Mouse (Mus musculus) intestine, embryonic 16.5 days (tissue): ENCODE measurements around the gene Ftsj1. TPM values are rescaled to one million over a fixed set of nuclear protein-coding genes. Genes with fewer than 3 reads are reported as not detected.

Experiments
- ATAC-seq: fragments of 200-750 bp; cut with Nextera tagmentation; 2 replicates; pipeline ENCODE4 v1.8.0; 2017; ENCODE audit warnings: moderate TSS enrichment, moderate library complexity
- H3K27ac ChIP-seq: fragments of 300-500 bp; sonication (generic); 2 replicates; pipeline ENCODE4 v1.5.1; 2014; ENCODE audit warnings: mild to moderate bottlenecking, low read length
- H3K27me3 ChIP-seq: fragments of 300-500 bp; sonication (generic); replicated peaks from 2 replicates; pipeline ENCODE4 v1.6.1; 2014; ENCODE audit warnings: low read length, control low read depth, mixed read lengths; ENCODE audit not compliant: control insufficient read depth, insufficient read depth
- H3K36me3 ChIP-seq: fragments of 300-500 bp; sonication (generic); 2 replicates; pipeline ENCODE4 v1.6.1; 2014; ENCODE audit warnings: low read length, control low read depth; ENCODE audit not compliant: control insufficient read depth, insufficient read depth
- H3K4me1 ChIP-seq: fragments of 300-500 bp; sonication (generic); 2 replicates; pipeline ENCODE4 v1.6.1; 2014; ENCODE audit warnings: low read length, control low read depth, mixed read lengths; ENCODE audit not compliant: control insufficient read depth, insufficient read depth
- H3K4me2 ChIP-seq: fragments of 300-500 bp; sonication (generic); 2 replicates; pipeline ENCODE4 v1.6.1; 2014; ENCODE audit warnings: low read depth, low read length, control low read depth
- H3K4me3 ChIP-seq: fragments of 300-500 bp; sonication (generic); 2 replicates; pipeline ENCODE4 v1.5.1; 2014; ENCODE audit warnings: mild to moderate bottlenecking, low read length
- H3K9ac ChIP-seq: fragments of 300-500 bp; sonication (generic); 2 replicates; pipeline ENCODE4 v1.6.1; 2014; ENCODE audit warnings: low read depth, low read length
- H3K9me3 ChIP-seq: fragments of 300-500 bp; sonication (generic); 2 replicates; pipeline ENCODE4 v1.6.1; 2016; ENCODE audit warnings: low read length, control low read depth; ENCODE audit not compliant: control insufficient read depth
- WGBS: fragments of 180-500 bp; shearing (Covaris S2); extraction: QIAGEN DNeasy Blood & Tissue Kit; methylation state at CpG from one replicate; pipeline ENCODE4 v1.1.7; 2014; 5-methylcytosine and 5-hydroxymethylcytosine counted together
- polyA plus RNA-seq: library from polyadenylated mRNA; unstranded; fragments of >200 nt; fragmentation: Nextera tagmentation; extraction: Ambion mirVana; gene quantifications from 2 replicates; pipeline ENCODE4 v1.2.1, GENCODE M21; 2015

Gene Ftsj1
- polyA plus RNA-seq, 1 experiment from 2014 or later, result 33.7 TPM

DNA sequence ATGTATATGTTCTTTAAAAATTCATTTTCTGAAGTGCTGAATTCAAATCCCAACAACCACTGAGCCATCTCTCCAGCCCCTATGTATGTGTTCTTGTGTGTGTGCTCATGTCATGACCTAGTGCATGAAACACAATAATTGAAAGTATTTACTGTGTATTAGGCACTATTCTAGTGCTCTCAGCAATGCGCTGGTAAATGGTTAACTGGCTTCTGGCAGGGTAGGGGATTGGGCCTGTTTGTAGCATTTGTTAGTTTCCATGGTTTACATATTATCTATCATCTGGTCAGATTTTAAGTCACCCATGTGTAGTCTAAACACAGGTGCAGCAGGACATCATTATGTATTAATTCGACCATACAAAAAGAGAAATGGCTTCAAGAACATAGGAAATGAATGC lies 1.5 kb upstream of the Ftsj1 start:
- H3K4me3 ChIP-seq, result no peak overlapping the region
- 90% methylated on average over 2 of the region's 2 CpGs for WGBS
- H3K9me3 ChIP-seq, result no peaks in the 10 kb centered on the region
- no peak overlapping the region for H3K27ac ChIP-seq
- ATAC-seq, result no peak
- H3K9ac ChIP-seq, result no peak overlapping the region
- H3K36me3 ChIP-seq, result no peaks in the 10 kb centered on the region
- no peak overlapping the region for H3K4me2 ChIP-seq
- 0 out of 2 replicates have a peak, but pooled peaks cover 3% of the 10 kb centered on the region for H3K4me1 ChIP-seq
- H3K27me3 ChIP-seq, result no peaks in the 10 kb centered on the region

DNA sequence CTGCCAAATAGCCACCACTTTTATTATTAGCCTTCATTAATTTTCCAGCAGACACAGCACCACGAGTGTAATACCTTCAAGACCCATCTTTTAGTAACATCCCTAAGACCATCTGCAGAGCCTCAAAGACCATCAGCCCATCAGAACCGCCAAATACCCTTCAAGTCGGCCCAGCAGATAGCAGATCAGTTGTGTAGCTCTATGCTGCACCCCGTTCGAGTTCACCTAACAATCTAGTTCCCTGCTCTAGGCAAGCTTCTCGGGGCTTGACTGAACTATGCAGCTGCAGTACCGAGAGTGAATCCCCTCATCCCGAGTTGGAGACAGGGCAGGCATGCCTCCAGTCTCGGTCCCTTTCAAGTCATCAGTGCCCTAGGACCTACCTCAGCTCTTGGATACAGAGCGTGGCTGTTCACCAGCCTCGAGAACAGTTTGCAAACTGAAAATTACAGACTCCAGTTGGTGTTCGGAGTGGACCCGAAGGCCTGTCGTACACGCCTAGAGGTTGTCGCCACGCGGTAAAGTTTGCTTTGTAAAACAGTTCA lies 345 bp downstream of the Ftsj1 start:
- 14% methylated on average over 18 of the region's 18 CpGs for WGBS
- Histone ChIP-seq H3K4me3 (peak overlapping the region; percentile 64), H3K36me3 (no peaks in the 10 kb centered on the region), H3K4me2 (peak overlapping the region; percentile 49), H3K27ac (peak overlapping the region; percentile 28), H3K9ac (peak overlapping the region; percentile 71), H3K27me3 (no peaks in the 10 kb centered on the region), H3K4me1 (0 out of 2 replicates have a peak, but pooled peaks cover 3% of the 10 kb centered on the region), H3K9me3 (no peaks in the 10 kb centered on the region)
- ATAC-seq, result peak; percentile 67

DNA sequence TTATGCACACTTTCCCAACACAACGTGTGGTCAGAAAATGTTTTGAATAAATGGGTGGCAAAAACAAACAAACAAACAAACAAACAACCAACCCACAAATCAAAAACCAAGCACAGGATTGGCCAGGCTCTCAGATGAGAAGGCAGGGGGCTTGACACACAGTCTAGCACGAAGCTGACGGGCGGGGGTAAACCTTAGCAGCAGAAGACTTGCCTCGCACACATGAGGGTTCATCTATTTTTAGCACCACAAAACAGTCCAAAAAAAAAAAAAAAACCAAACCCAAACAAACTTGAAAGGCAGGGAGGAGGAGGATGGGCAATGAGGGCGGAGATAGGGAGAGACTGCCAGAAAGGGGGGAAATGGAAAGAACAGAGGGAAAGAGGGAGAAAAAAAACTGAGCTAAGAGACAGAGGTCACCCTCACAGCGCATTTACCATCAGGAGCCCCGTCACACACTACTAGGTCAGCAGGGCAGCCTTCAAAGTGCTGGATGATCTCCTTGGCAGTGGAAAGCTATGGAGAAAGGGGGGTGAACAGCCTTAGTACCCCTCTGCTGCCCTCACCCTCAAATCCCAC lies 3.6 kb downstream of the Ftsj1 start:
- Histone ChIP-seq H3K4me2 (no peak overlapping the region), H3K9me3 (no peaks in the 10 kb centered on the region), H3K9ac (no peak overlapping the region), H3K27me3 (no peaks in the 10 kb centered on the region), H3K4me3 (no peak overlapping the region), H3K27ac (no peak overlapping the region), H3K4me1 (0 out of 2 replicates have a peak, but pooled peaks cover 3% of the 10 kb centered on the region), H3K36me3 (no peaks in the 10 kb centered on the region)
- no peak for ATAC-seq
- WGBS, result 86% methylated on average over 8 of the region's 8 CpGs

DNA sequence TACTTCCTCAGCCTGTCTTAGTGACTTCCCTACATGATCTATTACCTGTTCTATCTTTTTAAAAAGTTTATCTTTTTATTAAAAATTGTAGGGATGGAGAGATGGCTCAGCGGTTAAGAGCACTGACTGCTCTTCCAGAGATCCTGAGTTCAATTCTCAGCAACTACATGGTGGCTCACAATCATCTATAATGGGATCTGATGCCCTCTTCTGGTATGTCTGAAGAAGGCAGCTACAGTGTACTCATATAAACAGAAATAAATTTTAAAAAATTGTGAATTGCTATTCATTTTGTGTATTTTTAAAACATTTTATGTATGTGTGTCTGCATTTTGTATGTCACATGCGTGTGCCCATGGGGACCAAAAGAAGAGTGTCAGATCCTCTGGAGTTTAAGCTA lies 4.5 kb downstream of the Ftsj1 start:
- Histone ChIP-seq H3K9me3 (no peaks in the 10 kb centered on the region), H3K4me2 (no peak overlapping the region), H3K27ac (no peak overlapping the region), H3K4me3 (no peak overlapping the region), H3K36me3 (no peaks in the 10 kb centered on the region), H3K27me3 (no peaks in the 10 kb centered on the region), H3K9ac (no peak overlapping the region), H3K4me1 (0 out of 2 replicates have a peak, but pooled peaks cover 3% of the 10 kb centered on the region)
- WGBS, result 80% methylated on average over 2 of the region's 2 CpGs
- ATAC-seq, result no peak

DNA sequence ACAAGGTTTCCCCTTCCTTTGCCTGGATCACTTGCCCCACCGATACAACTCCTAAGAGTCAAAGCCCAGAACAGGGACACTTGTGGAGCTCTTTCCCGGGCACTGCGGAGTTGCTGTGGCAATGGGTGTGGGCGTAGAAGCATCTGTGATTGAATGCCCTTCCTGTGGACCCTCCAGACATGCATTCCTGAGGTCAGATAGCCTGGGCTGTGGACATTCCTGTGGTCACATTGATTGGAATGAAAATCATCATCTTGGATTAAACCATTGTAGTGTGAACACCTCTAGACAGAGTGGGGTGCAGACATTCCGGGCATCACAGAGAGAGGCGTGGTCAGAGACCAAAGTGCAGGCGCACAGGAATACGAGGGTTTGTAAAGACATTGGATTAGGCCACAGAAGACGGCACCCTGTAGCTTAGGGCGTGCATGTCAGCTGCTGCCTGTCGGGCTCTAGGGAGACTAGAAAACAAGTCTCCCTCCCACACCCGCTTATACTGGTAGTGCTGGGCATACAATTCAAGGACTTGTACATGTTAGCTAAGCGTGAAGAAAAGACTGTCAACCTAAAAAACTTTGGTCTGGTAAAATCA lies 13.3 kb downstream of the Ftsj1 start:
- Histone ChIP-seq H3K4me1 (no peaks in the 10 kb centered on the region), H3K4me3 (no peak overlapping the region), H3K9me3 (no peaks in the 10 kb centered on the region), H3K27me3 (no peaks in the 10 kb centered on the region), H3K9ac (no peak overlapping the region), H3K27ac (no peak overlapping the region), H3K36me3 (no peaks in the 10 kb centered on the region), H3K4me2 (no peak overlapping the region)
- peak; percentile 36; the same call in 1 of the 2 replicates for ATAC-seq
- 73% methylated on average over 13 of the region's 13 CpGs for WGBS

DNA sequence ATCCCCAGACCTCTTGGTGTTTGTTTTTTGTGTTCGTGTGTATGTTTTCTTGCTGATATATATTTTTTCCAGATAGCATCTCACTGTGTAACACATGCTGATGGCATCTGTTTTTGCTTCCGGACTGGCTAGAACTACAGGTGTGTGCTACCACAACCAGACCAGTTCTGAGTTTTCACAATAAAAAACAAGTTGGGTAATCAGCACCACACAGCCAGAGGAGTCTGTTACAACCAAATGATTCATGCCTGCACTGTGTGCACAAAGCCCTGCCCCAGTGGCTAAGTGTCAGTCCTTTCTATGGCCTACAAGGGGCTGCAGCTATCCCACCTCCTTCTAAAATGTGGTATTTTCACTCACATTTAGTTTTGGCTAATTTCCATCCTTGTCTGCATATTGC lies 15.5 kb downstream of the Ftsj1 start:
- ATAC-seq, result no peak
- no peaks in the 10 kb centered on the region for H3K36me3 ChIP-seq
- no peaks in the 10 kb centered on the region for H3K27me3 ChIP-seq
- no peak overlapping the region for H3K27ac ChIP-seq
- H3K9me3 ChIP-seq, result no peaks in the 10 kb centered on the region
- 90% methylated on average over 2 of the region's 2 CpGs for WGBS
- H3K9ac ChIP-seq, result no peak overlapping the region
- no peak overlapping the region for H3K4me2 ChIP-seq
- H3K4me1 ChIP-seq, result no peaks in the 10 kb centered on the region
- no peak overlapping the region for H3K4me3 ChIP-seq

DNA sequence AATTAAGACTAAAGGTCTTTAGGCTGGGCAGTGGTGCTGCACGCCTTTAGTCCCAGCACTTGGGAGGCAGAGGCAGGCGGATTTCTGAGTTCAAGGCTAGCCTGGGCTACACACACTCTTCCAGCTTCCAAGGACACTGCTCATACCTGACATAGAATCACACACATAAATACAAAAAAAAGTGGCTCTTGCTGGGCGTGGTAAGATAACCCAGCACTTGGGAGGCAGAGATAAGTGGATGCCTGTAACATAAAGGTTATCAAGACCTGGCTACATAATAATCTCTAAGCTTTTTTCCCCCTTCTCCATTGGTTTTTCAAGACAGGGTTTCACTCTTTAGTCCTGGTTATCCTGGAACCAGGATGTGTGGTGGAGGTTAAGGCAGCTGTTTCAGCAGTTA lies 18.6 kb downstream of the Ftsj1 start:
- Histone ChIP-seq H3K9me3 (no peaks in the 10 kb centered on the region), H3K4me1 (no peaks in the 10 kb centered on the region), H3K36me3 (no peaks in the 10 kb centered on the region), H3K4me2 (no peak overlapping the region), H3K27me3 (no peaks in the 10 kb centered on the region), H3K4me3 (no peak overlapping the region), H3K27ac (no peak overlapping the region), H3K9ac (no peak overlapping the region)
- no peak for ATAC-seq
- 79% methylated on average over 3 of the region's 3 CpGs for WGBS

DNA sequence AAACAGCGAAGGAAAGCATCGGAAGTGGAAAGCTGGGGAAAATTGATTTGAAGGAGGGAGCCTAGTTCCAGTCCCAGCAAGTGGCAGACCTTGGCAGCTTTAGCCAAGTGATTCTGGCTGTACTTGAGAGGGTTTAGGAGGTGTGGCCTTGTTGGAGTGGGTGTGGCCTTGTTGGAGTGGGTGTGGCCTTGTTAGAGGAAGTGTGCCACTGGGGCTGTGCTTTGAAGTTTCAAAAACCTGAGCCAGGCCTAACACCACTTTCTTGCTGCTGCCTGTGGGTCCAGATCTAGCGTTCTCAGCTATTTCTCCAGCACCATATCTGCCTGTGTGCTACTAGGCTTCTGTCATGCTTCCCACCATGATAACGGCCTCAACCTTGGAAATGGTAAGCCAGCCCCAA lies 21.9 kb downstream of the Ftsj1 start:
- no peaks in the 10 kb centered on the region for H3K36me3 ChIP-seq
- no peaks in the 10 kb centered on the region for H3K27me3 ChIP-seq
- no peak overlapping the region for H3K4me3 ChIP-seq
- H3K27ac ChIP-seq, result no peak overlapping the region
- H3K4me1 ChIP-seq, result no peaks in the 10 kb centered on the region
- no peak overlapping the region for H3K9ac ChIP-seq
- ATAC-seq, result no peak
- WGBS, result 76% methylated on average over 4 of the region's 4 CpGs
- H3K4me2 ChIP-seq, result no peak overlapping the region
- H3K9me3 ChIP-seq, result no peaks in the 10 kb centered on the region

DNA sequence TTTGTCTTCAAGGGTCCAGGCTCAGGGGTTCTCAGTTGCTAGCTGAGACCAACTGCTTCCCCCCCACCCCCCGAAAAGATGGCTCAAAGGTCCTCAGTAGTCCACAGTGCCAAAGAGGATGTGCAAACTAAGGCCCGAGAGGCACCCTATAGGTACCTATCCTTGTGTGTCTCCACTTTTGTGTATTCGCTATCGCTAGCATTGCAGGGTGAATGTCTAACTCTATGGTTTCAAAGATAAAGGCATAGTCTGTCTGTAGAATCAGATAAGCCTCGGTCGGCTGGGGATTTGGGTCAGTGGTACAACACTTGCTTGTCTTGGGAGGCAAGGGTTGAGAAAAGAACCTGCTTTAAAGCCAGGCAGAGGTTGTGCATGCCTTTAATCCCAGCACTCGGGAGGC lies 28.7 kb downstream of the Ftsj1 start:
- Histone ChIP-seq H3K27ac (no peak overlapping the region), H3K4me3 (no peak overlapping the region), H3K9ac (no peak overlapping the region), H3K4me1 (no peaks in the 10 kb centered on the region), H3K9me3 (no peaks in the 10 kb centered on the region), H3K4me2 (no peak overlapping the region), H3K36me3 (no peaks in the 10 kb centered on the region), H3K27me3 (no peaks in the 10 kb centered on the region)
- 86% methylated on average over 7 of the region's 7 CpGs for WGBS
- no peak for ATAC-seq
